Mouse (Mus musculus) midbrain, postnatal 0 days (tissue): ENCODE measurements at regions not wholly inside any gene's neighbourhood (a gene's known extent, or its start where the extent isn't known, plus 50 kb on each side); places are given as distances from the start of the nearest gene placed in this dataset.
"Not testable (repeated sequence)": the region's sequence is repeated elsewhere in the genome, so short reads cannot be mapped to it uniquely, and the experiment has no call there.

ENCODE experiments used
- ATAC-seq: fragments of 200-750 bp; cut with Nextera tagmentation; 2 replicates; pipeline ENCODE4 v1.8.0; 2017; ENCODE audit warnings: moderate number of reproducible peaks, mild to moderate bottlenecking, moderate TSS enrichment, moderate library complexity; ENCODE audit not compliant: low FRiP score
- DNase-seq: peaks from one replicate; pipeline ENCODE4 v3.0.0-alpha.2; 2015; ENCODE audit warnings: low spot score
- H3K27ac ChIP-seq: fragments of 300-500 bp; sonication (generic); 2 replicates; pipeline ENCODE4 v1.5.1; 2014; ENCODE audit warnings: low read depth, mild to moderate bottlenecking, low read length, mixed read lengths
- H3K27me3 ChIP-seq: fragments of 300-500 bp; sonication (generic); 2 replicates; pipeline ENCODE4 v1.6.1; 2014; ENCODE audit warnings: low read length, control low read depth, mixed read lengths; ENCODE audit not compliant: insufficient read depth
- H3K36me3 ChIP-seq: fragments of 300-500 bp; sonication (generic); 2 replicates; pipeline ENCODE4 v1.6.1; 2014; ENCODE audit warnings: low read length, control low read depth, mixed read lengths; ENCODE audit not compliant: insufficient read depth
- H3K4me1 ChIP-seq: fragments of 300-500 bp; sonication (generic); 2 replicates; pipeline ENCODE4 v1.6.1; 2014; ENCODE audit warnings: mild to moderate bottlenecking, control low read depth, antibody characterized with exemption, low read length, mixed read lengths; ENCODE audit not compliant: insufficient read depth
- H3K4me2 ChIP-seq: fragments of 300-500 bp; sonication (generic); 2 replicates; pipeline ENCODE4 v1.6.1; 2014; ENCODE audit warnings: low read depth, mild to moderate bottlenecking, low read length, mixed read lengths; ENCODE audit not compliant: poor library complexity, severe bottlenecking
- H3K4me3 ChIP-seq: fragments of 300-500 bp; sonication (generic); 2 replicates; pipeline ENCODE4 v1.5.1; 2014; ENCODE audit warnings: low read depth, mild to moderate bottlenecking, low read length, moderate library complexity
- H3K9ac ChIP-seq: fragments of 300-500 bp; sonication (generic); replicated peaks from 2 replicates; pipeline ENCODE4 v1.6.1; 2014; ENCODE audit warnings: mild to moderate bottlenecking, low read length, moderate library complexity, mixed read lengths; ENCODE audit not compliant: poor library complexity, severe bottlenecking
- H3K9me3 ChIP-seq: fragments of 300-500 bp; sonication (generic); 2 replicates; pipeline ENCODE4 v1.6.1; 2016; ENCODE audit warnings: low read length, control low read depth
- CTCF ChIP-seq: IDR thresholded peaks from 2 replicates; pipeline ENCODE4 v1.5.1; 2016; ENCODE audit warnings: antibody characterized with exemption, mild to moderate bottlenecking
- WGBS: fragments of 180-500 bp; shearing (Covaris S2); extraction: QIAGEN DNeasy Blood & Tissue Kit; methylation state at CpG from one replicate; pipeline ENCODE4 v1.1.7; 2014; 5-methylcytosine and 5-hydroxymethylcytosine counted together

GRCm38 (mm10) chrX:15322207-15322839 is 1111.4 kb downstream of the H2al1n start:
- no peak overlapping the region for H3K27ac ChIP-seq
- DNase-seq (peak; percentile 25), ATAC-seq (no peak)
- WGBS = 14% methylated on average over 7 of the region's 7 CpGs
- TF ChIP-seq CTCF = peak; percentile 36
- no peaks in the 10 kb centered on the region for H3K27me3 ChIP-seq
- H3K9ac ChIP-seq = no peak overlapping the region
- H3K4me1 ChIP-seq = no peaks in the 10 kb centered on the region
- no peaks in the 10 kb centered on the region for H3K9me3 ChIP-seq
- no peaks in the 10 kb centered on the region for H3K36me3 ChIP-seq
- H3K4me3 ChIP-seq = no peak overlapping the region
- no peak overlapping the region for H3K4me2 ChIP-seq

- 55% methylated on average over 5 of the region's 5 CpGs for WGBS
- TF ChIP-seq CTCF = no peak
- Histone ChIP-seq H3K9ac (no peak overlapping the region), H3K27me3 (no peaks in the 10 kb centered on the region), H3K4me2 (no peak overlapping the region), H3K4me3 (no peak overlapping the region), H3K9me3 (no peaks in the 10 kb centered on the region), H3K27ac (no peak overlapping the region), H3K4me1 (no peaks in the 10 kb centered on the region), H3K36me3 (no peaks in the 10 kb centered on the region)
- ATAC-seq (no peak), DNase-seq (no peak)
These were observed 1112.0 kb downstream of the H2al1n start for GRCm38 (mm10) chrX:15322958-15323357.

DNA sequence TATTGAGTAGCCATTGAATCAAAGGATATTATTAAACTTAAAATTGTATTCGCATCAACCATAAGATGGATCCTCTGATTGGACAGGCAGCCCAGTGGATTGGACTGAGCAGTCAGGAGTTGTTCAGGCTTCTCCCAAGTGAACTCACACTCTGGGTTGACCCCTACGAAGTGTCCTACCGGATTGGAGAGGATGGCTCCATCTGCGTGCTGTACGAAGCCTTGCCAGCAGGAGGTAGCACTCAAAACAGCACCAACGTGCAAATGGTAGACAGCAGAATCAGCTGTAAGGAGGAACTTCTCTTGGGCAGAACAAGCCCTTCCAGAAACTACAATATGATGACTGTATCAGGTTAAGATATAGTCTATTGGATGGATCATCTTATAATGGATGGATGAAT is 1154.2 kb downstream of the H2al1n start:
- not testable (repeated sequence) for DNase-seq
- 78% methylated on average over 6 of the region's 6 CpGs for WGBS

More for the DNA sequence above, 1154.2 kb downstream of the H2al1n start:
- not testable (repeated sequence) for H3K9ac ChIP-seq, ATAC-seq, H3K36me3 ChIP-seq, H3K27me3 ChIP-seq, H3K4me2 ChIP-seq, H3K27ac ChIP-seq, H3K4me3 ChIP-seq, H3K9me3 ChIP-seq, H3K4me1 ChIP-seq
